Mouse (Mus musculus) liver, adult 2 months (tissue): ENCODE measurements at regions not wholly inside any gene's neighbourhood (a gene's known extent, or its start where the extent isn't known, plus 50 kb on each side); places are given as distances from the start of the nearest gene placed in this dataset.

Source experiments
- DNase-seq: peaks from one replicate; pipeline ENCODE4 v3.0.0-alpha.2; 2011; ENCODE audit warnings: low read depth, low spot score; ENCODE audit errors: extremely low read depth
- H3K27ac ChIP-seq: fragments of 200-500 bp; replicated peaks from 2 replicates; pipeline ENCODE4 v1.5.1; 2012; ENCODE audit warnings: low read depth, mild to moderate bottlenecking, control low read depth, inconsistent platforms, low read length; ENCODE audit not compliant: insufficient read depth
- H3K27me3 ChIP-seq: fragments of 200-500 bp; 2 replicates; pipeline ENCODE4 v1.6.1; 2012; ENCODE audit warnings: mild to moderate bottlenecking, moderate library complexity, low read length, inconsistent platforms; ENCODE audit not compliant: control insufficient read depth, insufficient read depth
- H3K36me3 ChIP-seq: fragments of 200-500 bp; 2 replicates; pipeline ENCODE4 v1.6.1; 2012; ENCODE audit warnings: low read length, inconsistent platforms; ENCODE audit not compliant: control insufficient read depth, insufficient read depth
- H3K4me1 ChIP-seq: fragments of 200-500 bp; 2 replicates; pipeline ENCODE4 v1.6.1; 2011; ENCODE audit warnings: low read length; ENCODE audit not compliant: control insufficient read depth, insufficient read depth
- H3K4me3 ChIP-seq: fragments of 200-500 bp; 2 replicates; pipeline ENCODE4 v1.5.1; 2011; ENCODE audit warnings: low read depth, mild to moderate bottlenecking, control low read depth, low read length, moderate library complexity; ENCODE audit not compliant: insufficient read depth
- H3K79me2 ChIP-seq: fragments of 200-500 bp; 2 replicates; pipeline ENCODE4 v1.6.1; 2012; ENCODE audit warnings: inconsistent platforms, mild to moderate bottlenecking, low read length, moderate library complexity; ENCODE audit not compliant: control insufficient read depth, insufficient read depth
- H3K9ac ChIP-seq: fragments of 200-500 bp; 2 replicates; pipeline ENCODE4 v1.6.1; 2012; ENCODE audit warnings: low read depth, mild to moderate bottlenecking, control low read depth, inconsistent platforms, low read length
- CTCF ChIP-seq: fragments of 200-500 bp; IDR thresholded peaks from 2 replicates; pipeline ENCODE4 v1.5.1; 2011; ENCODE audit warnings: low read depth, low read length, control low read depth
- POLR2A ChIP-seq: fragments of 200-500 bp; IDR thresholded peaks from 2 replicates; pipeline ENCODE4 v1.6.1; 2011; ENCODE audit warnings: low read length, control low read depth; ENCODE audit not compliant: insufficient read depth; ENCODE audit errors: extremely low read depth
- WGBS: fragments of 180-500 bp; shearing (Covaris S2); methylation state at CpG from one replicate; pipeline ENCODE4 v1.1.7; 2018; 5-methylcytosine and 5-hydroxymethylcytosine counted together

DNA sequence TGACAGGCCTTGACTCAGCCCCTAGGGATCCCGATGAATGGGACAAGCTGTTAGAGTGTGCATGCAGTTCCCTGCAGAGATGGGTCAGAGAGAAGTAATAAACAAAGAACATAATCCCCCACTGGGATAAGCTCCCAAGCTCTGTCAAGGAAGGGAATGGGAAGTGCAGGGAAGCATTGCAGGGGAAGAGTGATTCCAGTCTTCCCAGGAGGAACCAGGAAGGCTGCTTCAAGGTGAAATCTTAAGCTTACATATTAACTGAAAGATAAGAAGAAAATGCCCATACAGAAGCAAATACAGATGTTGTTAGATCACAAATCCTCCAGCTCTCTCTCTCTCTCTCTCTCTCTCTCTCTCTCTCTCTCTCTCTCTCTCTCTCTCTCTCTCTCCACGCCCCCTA is 202.2 kb downstream of the Gm826 start:
- no peaks in the 10 kb centered on the region for H3K27me3 ChIP-seq
- 33% methylated on average over 2 of the region's 2 CpGs for WGBS
- H3K4me1 ChIP-seq: no peaks in the 10 kb centered on the region
- TF ChIP-seq POLR2A: no peak
- no peak for TF ChIP-seq CTCF
- no peak for DNase-seq
- H3K36me3 ChIP-seq: no peaks in the 10 kb centered on the region
- H3K9ac ChIP-seq: no peak overlapping the region
- no peak overlapping the region for H3K4me3 ChIP-seq
- no peaks in the 10 kb centered on the region for H3K79me2 ChIP-seq
- H3K27ac ChIP-seq: no peak overlapping the region

DNA sequence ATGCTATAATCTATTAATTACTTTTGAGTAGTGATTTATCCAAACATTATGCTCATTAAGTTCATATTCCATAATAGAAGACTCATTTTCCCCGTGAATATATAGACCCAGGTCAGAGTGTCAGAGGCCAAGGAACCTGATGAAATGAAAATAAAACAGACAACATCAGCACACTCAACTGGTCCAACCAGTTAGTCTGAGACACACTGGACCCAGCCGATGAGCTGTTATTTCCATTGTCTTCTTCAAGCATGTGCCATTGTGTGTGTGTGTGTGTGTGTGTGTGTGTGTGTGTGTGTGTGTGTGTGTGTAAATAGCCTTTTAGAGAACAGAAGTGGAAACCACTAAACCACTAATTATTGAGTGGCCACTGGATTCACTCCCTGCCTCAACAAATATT is 202.6 kb downstream of the Gm826 start:
- WGBS: 38% methylated on average over 2 of the region's 2 CpGs
- H3K4me3 ChIP-seq: no peak overlapping the region
- H3K27me3 ChIP-seq: no peaks in the 10 kb centered on the region

DNA sequence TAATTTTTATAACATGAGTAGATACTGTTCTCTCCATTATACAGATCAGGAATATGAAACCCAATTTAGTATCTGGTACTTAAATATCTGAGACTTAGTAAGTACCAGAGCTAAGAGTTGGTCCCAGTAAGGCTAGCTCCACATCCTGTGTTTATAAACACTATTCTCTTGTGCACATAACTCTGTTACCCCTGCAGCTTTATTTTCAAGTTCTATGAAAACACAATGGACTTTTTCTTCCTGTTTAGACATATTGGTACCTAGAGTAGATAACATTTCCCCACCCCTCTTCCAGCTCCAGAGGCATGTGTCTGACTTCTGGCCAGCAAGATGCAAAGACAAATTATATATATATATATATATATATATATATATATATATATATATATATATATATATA is 216.8 kb downstream of the Gm826 start:
- no peak for DNase-seq
- Histone ChIP-seq H3K79me2 (no peaks in the 10 kb centered on the region), H3K4me3 (no peak overlapping the region), H3K36me3 (no peaks in the 10 kb centered on the region), H3K4me1 (no peaks in the 10 kb centered on the region), H3K27me3 (no peaks in the 10 kb centered on the region), H3K27ac (no peak overlapping the region), H3K9ac (no peak overlapping the region)
- TF ChIP-seq POLR2A (no peak), CTCF (no peak)

More for the DNA sequence above, 202.6 kb downstream of the Gm826 start:
- Histone ChIP-seq H3K36me3 (no peaks in the 10 kb centered on the region), H3K27ac (no peak overlapping the region), H3K79me2 (no peaks in the 10 kb centered on the region), H3K4me1 (no peaks in the 10 kb centered on the region), H3K9ac (no peak overlapping the region)
- no peak for TF ChIP-seq CTCF
- no peak for TF ChIP-seq POLR2A
- DNase-seq: no peak

DNA sequence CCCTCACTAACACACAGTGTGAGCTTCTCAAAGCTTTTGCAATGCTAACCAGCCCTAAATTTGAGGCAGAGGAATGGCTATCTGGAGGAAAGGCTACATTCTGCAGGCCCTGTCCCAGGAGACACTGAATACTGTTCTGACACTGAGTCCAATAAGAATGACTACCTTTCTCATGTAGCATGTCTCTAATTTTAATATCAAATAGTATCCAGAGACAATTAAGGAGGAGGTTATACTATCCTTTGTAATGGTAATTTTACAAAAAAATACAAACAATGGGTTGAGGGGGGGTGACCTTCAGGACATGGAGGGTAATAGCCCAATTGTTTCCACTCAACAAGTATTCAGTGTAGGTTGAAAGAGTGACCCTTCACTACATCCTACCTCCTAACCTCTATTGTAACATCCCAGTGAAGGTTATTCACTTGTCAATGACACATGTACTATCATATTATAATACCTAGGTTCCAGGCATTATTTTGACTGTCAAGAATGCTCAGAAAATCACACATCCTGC is 222.7 kb downstream of the Gm826 start:
- no peaks in the 10 kb centered on the region for H3K4me1 ChIP-seq
- no peaks in the 10 kb centered on the region for H3K79me2 ChIP-seq
- H3K27ac ChIP-seq: no peak overlapping the region
- no peaks in the 10 kb centered on the region for H3K27me3 ChIP-seq
- H3K36me3 ChIP-seq: no peaks in the 10 kb centered on the region
- no peak for DNase-seq
- H3K9ac ChIP-seq: no peak overlapping the region
- TF ChIP-seq POLR2A: no peak
- no peak for TF ChIP-seq CTCF
- no peak overlapping the region for H3K4me3 ChIP-seq

DNA sequence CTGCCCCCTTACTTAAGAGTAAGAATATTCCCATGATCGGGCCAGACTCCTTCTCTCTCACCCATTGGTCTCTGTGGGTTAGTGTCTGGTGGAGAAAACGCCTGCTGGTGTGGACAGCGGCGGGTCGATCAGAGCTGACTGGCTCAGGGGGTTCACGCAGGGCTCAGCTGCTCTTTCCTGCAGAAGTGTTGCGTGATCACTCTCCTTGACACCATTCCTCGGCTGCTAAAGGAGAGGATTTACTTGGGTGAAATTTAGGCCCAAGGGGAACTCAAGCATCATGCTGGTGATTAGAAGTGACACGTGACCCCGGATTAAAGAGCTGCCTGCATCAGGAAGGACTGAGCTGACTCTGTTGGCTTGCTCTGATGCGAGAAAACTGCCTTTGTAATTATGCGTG is 240.9 kb downstream of the Gm826 start:
- no peak for DNase-seq
- H3K9ac ChIP-seq: no peak overlapping the region
- H3K4me3 ChIP-seq: no peak overlapping the region
- WGBS: 48% methylated on average over 12 of the region's 12 CpGs
- no peaks in the 10 kb centered on the region for H3K79me2 ChIP-seq
- H3K4me1 ChIP-seq: no peaks in the 10 kb centered on the region
- TF ChIP-seq POLR2A (no peak), CTCF (no peak)
- H3K27ac ChIP-seq: no peak overlapping the region
- H3K27me3 ChIP-seq: no peaks in the 10 kb centered on the region
- no peaks in the 10 kb centered on the region for H3K36me3 ChIP-seq

DNA sequence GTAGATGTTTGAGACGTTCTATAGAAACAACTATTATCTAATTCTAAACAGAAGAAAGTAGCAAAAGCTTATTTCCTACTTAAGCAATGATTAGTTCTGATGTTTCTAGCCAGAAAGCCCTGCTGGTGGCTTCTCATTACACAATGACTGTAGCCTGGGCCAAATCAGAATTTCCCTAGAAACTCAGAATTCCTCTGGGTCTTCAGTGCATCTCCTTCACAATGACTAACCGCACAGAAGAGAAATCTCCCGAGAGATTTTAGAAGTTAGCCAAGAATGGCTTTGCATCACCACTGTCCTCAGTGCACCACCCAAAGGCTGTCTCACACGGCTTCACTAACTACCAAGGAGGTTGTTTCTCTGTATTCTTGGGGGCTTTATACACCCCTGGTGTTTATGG is 248.0 kb downstream of the Gm826 start:
- no peaks in the 10 kb centered on the region for H3K36me3 ChIP-seq
- no peak for DNase-seq
- no peak overlapping the region for H3K9ac ChIP-seq
- TF ChIP-seq POLR2A: no peak
- TF ChIP-seq CTCF: no peak
- no peak overlapping the region for H3K4me3 ChIP-seq
- H3K27ac ChIP-seq: no peak overlapping the region
- no peaks in the 10 kb centered on the region for H3K27me3 ChIP-seq
- no peaks in the 10 kb centered on the region for H3K79me2 ChIP-seq
- WGBS: 80% methylated on average over 4 of the region's 4 CpGs
- no peaks in the 10 kb centered on the region for H3K4me1 ChIP-seq
